Mouse (Mus musculus) thymus, adult 2 months (tissue): ENCODE data around the gene Gpha2.

Experiments
- CTCF ChIP-seq: fragments of 200-500 bp; IDR thresholded peaks from 2 replicates; pipeline ENCODE4 v1.5.1; 2012; ENCODE audit warnings: mild to moderate bottlenecking, control low read depth, low read length, moderate library complexity, borderline replicate concordance; ENCODE audit not compliant: control insufficient read depth, poor library complexity, insufficient read depth; ENCODE audit errors: extremely low read depth
- POLR2A ChIP-seq: fragments of 200-500 bp; IDR thresholded peaks from 2 replicates; pipeline ENCODE4 v1.6.1; 2012; ENCODE audit warnings: mild to moderate bottlenecking, low read length, control low read depth, moderate library complexity; ENCODE audit not compliant: control insufficient read depth, poor library complexity, insufficient read depth; ENCODE audit errors: extremely low read depth

- TF ChIP-seq POLR2A (0 out of 2 replicates have a peak, but pooled peaks have one; percentile 16), CTCF (peak; percentile 76; the same call in 1 of the 2 replicates)
Measured at GRCm38 (mm10) chr19:6276426-6277421, 50.5 kb downstream of the Gpha2 start, which contains the start of gene Ehd1.
